Mouse (Mus musculus) lung, embryonic 16.5 days (tissue): Measurements from ENCODE around the gene Ifit1. TPM values are rescaled to one million over a fixed set of nuclear protein-coding genes. Genes with fewer than 3 reads are reported as not detected.
A peak's percentile ranks its signal among the peaks of the same experiment; 100 is the strongest.
"Not testable (repeated sequence)": the region's sequence is repeated elsewhere in the genome, so short reads cannot be mapped to it uniquely, and the experiment has no call there.

Experiments
- ATAC-seq: fragments of 200-750 bp; cut with Nextera tagmentation; 2 replicates; pipeline ENCODE4 v1.8.0; 2017; ENCODE audit warnings: low read depth, mild to moderate bottlenecking, moderate library complexity
- H3K27ac ChIP-seq: fragments of 300-500 bp; sonication (generic); 2 replicates; pipeline ENCODE4 v1.5.1; 2014; ENCODE audit warnings: mild to moderate bottlenecking, control low read depth, low read length
- H3K27me3 ChIP-seq: fragments of 300-500 bp; sonication (generic); 2 replicates; pipeline ENCODE4 v1.6.1; 2014; ENCODE audit warnings: low read depth, low read length, mixed read lengths; ENCODE audit not compliant: control insufficient read depth, insufficient read depth
- H3K36me3 ChIP-seq: fragments of 300-500 bp; sonication (generic); 2 replicates; pipeline ENCODE4 v1.6.1; 2014; ENCODE audit warnings: low read length; ENCODE audit not compliant: control insufficient read depth, insufficient read depth
- H3K4me1 ChIP-seq: fragments of 300-500 bp; sonication (generic); replicated peaks from 2 replicates; pipeline ENCODE4 v1.6.1; 2014; ENCODE audit warnings: low read length, mixed read lengths; ENCODE audit not compliant: control insufficient read depth, insufficient read depth
- H3K4me2 ChIP-seq: fragments of 300-500 bp; sonication (generic); 2 replicates; pipeline ENCODE4 v1.6.1; 2014; ENCODE audit warnings: low read depth, low read length, control low read depth
- H3K4me3 ChIP-seq: fragments of 300-500 bp; sonication (generic); 2 replicates; pipeline ENCODE4 v1.5.1; 2014; ENCODE audit warnings: mild to moderate bottlenecking, low read length, control low read depth
- H3K9ac ChIP-seq: fragments of 300-500 bp; sonication (generic); 2 replicates; pipeline ENCODE4 v1.6.1; 2014; ENCODE audit warnings: low read length, control low read depth
- H3K9me3 ChIP-seq: fragments of 300-500 bp; sonication (generic); 2 replicates; pipeline ENCODE4 v1.6.1; 2016; ENCODE audit warnings: low read length; ENCODE audit not compliant: control insufficient read depth
- WGBS: fragments of 180-500 bp; shearing (Covaris S2); extraction: QIAGEN DNeasy Blood & Tissue Kit; methylation state at CpG from one replicate; pipeline ENCODE4 v1.1.7; 2014; 5-methylcytosine and 5-hydroxymethylcytosine counted together
- polyA plus RNA-seq: library from polyadenylated mRNA; unstranded; fragments of >200 nt; fragmentation: Nextera tagmentation; extraction: Ambion mirVana; gene quantifications from 2 replicates; pipeline ENCODE4 v1.2.1, GENCODE M21; 2015

The Ifit1 gene
- polyA plus RNA-seq, 1 experiment from 2014 or later = 0.46 TPM

DNA sequence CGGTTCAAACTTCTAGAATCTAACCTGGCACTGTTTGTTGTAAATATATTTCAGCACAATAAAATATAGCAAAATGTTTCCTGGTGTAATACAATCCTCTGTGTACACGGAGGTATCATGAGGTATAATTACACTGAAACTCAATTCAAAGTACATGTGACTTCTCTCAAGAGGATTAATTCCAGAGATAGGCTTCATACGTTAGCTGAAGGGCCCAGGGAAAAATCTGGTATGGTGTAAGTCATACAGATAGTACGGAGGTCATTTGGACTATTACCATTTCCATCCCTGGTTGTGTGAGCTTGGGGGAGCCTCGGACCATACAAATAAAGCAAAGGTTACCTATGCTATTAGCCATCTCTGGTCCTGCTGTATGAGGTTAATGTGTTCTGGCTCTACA lies 1.9 kb downstream of the Ifit1 start:
- 72% methylated on average over 5 of the region's 5 CpGs for WGBS
- no peak for ATAC-seq
- H3K9me3 ChIP-seq = no peaks in the 10 kb centered on the region
- H3K4me1 ChIP-seq = no peaks in the 10 kb centered on the region; the same call in 1 of the 2 replicates
- H3K4me3 ChIP-seq = no peak overlapping the region
- no peak overlapping the region for H3K27ac ChIP-seq
- H3K4me2 ChIP-seq = no peak overlapping the region
- H3K36me3 ChIP-seq = no peaks in the 10 kb centered on the region
- H3K9ac ChIP-seq = no peak overlapping the region
- no peaks in the 10 kb centered on the region for H3K27me3 ChIP-seq

DNA sequence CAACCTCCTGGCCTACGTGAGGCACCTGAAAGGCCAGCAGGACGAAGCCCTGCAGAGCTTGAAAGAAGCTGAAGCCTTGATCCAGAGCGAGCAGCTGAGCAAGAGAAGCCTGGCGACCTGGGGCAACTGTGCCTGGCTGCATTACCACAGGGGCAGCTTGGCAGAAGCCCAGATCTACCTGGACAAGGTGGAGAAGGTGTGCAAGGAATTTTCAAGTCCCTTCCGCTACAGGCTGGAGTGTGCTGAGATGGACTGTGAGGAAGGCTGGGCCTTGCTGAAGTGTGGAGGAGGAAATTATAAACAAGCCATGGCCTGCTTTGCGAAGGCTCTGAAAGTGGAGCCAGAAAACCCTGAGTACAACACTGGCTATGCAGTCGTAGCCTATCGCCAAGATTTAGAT lies 7.0 kb downstream of the Ifit1 start:
- WGBS = 80% methylated on average over 7 of the region's 8 CpGs
- H3K4me2 ChIP-seq, H3K4me3 ChIP-seq, H3K9ac ChIP-seq, ATAC-seq, H3K27ac ChIP-seq, H3K4me1 ChIP-seq, H3K27me3 ChIP-seq, H3K36me3 ChIP-seq, H3K9me3 ChIP-seq: not testable (repeated sequence)

DNA sequence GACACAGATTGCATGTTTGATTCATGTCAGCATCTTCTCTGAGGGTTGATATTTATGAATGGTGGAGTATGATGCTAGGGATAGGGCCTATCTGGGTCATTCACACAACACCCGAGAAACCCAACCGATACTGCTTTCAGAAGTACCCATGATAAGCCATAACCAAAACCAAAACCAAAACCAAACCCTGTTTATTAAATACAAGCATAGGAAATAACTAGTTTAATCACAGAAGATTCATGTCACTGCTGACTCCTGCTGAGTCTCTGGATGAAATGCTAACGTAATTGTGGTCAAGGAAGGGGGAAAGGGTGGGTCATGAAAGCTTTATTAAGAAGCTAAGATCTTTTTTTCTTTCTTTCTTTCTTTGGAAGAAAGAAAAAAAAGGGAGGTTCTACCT lies 9.6 kb downstream of the Ifit1 start:
- 76% methylated on average over 3 of the region's 3 CpGs for WGBS
- H3K27me3 ChIP-seq = no peaks in the 10 kb centered on the region
- H3K4me3 ChIP-seq = no peak overlapping the region
- no peaks in the 10 kb centered on the region for H3K36me3 ChIP-seq
- no peaks in the 10 kb centered on the region for H3K4me1 ChIP-seq
- no peak for ATAC-seq
- no peak overlapping the region for H3K4me2 ChIP-seq
- no peaks in the 10 kb centered on the region for H3K9me3 ChIP-seq
- H3K9ac ChIP-seq = no peak overlapping the region
- no peak overlapping the region for H3K27ac ChIP-seq

DNA sequence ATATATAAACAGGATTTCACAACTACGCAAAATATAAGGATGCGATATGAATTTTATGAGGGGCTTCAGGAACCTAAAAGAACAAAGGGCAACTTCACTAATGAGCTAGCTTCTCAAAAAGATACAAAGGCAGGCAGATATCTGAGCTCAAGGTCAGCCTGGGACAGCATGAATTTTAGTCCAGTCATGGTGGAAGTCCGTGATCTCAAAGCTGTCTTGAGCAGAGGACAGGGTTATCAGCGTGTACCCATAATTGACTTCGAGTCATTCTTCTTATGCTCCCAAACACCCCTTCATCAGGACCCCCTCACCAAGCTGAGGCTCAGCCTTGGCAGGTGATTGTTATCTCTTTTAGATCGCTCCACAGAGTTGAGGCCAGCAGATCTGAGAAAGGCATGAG lies 10.3 kb downstream of the Ifit1 start:
- H3K27me3 ChIP-seq = no peaks in the 10 kb centered on the region
- H3K4me2 ChIP-seq = no peak overlapping the region
- no peaks in the 10 kb centered on the region for H3K9me3 ChIP-seq
- H3K27ac ChIP-seq = no peak overlapping the region
- H3K9ac ChIP-seq = no peak overlapping the region
- ATAC-seq = no peak
- no peaks in the 10 kb centered on the region for H3K4me1 ChIP-seq
- 73% methylated on average over 6 of the region's 6 CpGs for WGBS
- H3K4me3 ChIP-seq = no peak overlapping the region
- H3K36me3 ChIP-seq = no peaks in the 10 kb centered on the region

DNA sequence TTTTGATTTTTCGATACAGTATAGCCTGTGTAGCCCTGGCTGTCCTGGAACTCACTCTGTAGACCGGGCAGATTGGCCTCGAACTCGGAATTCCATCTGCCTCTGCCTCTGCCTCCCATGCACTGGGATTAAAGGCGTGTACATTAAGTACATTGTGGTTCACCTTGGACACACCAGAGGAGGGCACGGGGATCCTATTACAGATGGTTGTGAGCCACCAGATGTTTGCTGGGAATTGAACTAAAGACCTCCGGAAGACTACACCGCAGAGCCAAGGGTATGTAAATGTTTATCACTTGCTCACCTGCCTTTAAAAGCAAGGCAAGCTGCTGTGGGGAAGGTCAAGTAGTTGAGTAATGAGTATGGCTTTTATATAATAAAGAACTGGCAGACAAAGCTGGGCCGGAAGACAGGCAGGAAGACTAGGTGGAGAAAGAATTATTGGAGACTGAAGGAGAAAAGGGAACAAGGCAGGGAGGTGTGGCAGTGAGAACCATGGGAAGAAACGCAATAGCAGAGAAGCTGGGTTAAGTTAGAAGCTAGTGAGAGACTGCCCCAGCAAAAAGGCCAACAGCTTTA lies 14.6 kb downstream of the Ifit1 start:
- no peak for ATAC-seq
- 71% methylated on average over 10 of the region's 10 CpGs for WGBS

DNA sequence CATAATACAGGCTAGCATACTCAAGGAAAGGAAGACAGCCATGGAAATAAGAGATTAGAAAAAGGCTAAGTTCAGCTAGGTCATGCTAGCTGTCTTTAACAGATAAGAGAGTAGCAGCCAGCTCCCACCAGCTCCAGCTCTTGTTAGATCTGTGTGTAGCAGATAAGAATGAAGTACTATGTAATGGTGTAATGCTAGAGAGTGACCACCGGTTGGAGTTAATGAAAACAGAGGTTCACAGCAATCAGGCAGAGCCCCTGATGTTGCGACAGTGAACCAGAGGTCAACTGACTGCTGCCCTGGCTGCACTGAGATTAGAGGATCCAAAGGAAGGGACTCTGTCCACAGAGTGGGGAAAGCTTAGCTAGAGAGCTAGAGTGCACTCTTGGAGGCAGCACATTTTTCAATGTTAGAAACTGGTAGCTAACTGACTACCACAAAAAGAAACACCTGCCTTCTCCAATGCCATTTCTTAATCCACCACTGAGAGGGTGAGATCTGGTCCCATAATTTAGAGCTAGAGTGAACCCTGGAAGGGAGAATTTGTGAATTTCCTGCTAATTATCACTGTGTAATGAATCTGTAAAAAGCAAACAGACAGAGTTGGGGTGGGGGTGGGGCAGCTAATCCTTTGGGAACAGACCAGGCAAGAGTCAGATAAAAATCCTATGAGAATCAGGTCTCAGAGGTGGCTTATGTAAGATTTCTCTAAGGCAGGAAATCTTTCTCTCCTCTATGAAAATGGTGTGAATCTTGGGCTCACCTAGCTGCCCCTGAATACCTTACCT lies 16.0 kb downstream of the Ifit1 start:
- Histone ChIP-seq H3K27me3 (no peaks in the 10 kb centered on the region), H3K36me3 (no peaks in the 10 kb centered on the region), H3K27ac (no peak overlapping the region), H3K4me3 (no peak overlapping the region), H3K4me1 (no peaks in the 10 kb centered on the region), H3K9me3 (no peaks in the 10 kb centered on the region), H3K9ac (no peak overlapping the region), H3K4me2 (no peak overlapping the region)
- no peak for ATAC-seq
- 23% methylated on average over 2 of the region's 2 CpGs for WGBS

More for the DNA sequence above, 14.6 kb downstream of the Ifit1 start:
- H3K9ac ChIP-seq = no peak overlapping the region
- no peak overlapping the region for H3K4me2 ChIP-seq
- H3K9me3 ChIP-seq = no peaks in the 10 kb centered on the region
- no peak overlapping the region for H3K4me3 ChIP-seq
- H3K27ac ChIP-seq = no peak overlapping the region
- no peaks in the 10 kb centered on the region for H3K36me3 ChIP-seq
- no peaks in the 10 kb centered on the region for H3K4me1 ChIP-seq
- H3K27me3 ChIP-seq = no peaks in the 10 kb centered on the region

DNA sequence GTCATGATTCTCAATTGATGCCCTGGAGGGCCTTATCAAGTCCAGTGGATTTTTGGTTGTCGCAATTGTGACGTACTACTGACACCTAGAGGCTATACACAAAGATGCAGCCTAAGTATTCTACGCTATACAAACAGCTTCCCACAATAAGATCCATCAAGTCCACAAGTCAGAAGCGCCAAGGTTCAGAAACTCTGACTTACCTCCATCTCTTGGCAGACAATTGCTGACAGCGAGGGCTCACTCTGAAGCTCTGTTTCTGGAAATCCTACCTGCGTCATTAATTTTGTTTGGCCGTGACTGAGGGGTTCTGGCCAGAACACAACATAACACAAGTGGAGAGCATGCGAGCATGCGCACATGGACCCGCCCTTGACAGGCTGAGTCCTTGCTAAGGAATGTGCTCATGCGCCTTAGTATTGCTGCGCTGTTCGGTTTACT lies 21.4 kb downstream of the Ifit1 start:
- WGBS = 14% methylated on average over 13 of the region's 13 CpGs

DNA sequence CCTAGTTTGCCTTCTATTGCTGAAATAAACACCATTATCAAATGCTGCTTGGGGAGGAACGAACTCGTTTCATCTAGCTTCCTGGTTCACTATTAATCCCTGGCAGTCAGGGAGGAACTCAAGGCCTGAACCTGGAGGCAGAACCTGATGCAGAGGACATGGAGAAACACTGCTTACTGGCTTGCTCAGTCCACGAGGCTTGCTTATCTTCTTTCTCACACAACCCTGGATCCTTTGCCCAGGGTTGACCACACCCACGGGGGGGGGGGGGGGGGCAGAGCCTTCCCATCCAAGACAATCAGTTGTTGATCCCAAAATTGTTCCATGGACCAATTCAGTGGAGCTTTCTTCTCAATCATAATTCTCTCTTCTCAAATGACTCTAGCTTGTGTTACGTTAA lies 22.1 kb downstream of the Ifit1 start:
- Histone ChIP-seq H3K9me3 (no peaks in the 10 kb centered on the region), H3K9ac (no peak overlapping the region), H3K36me3 (no peaks in the 10 kb centered on the region), H3K4me1 (no peaks in the 10 kb centered on the region), H3K4me3 (no peak overlapping the region), H3K27ac (no peak overlapping the region), H3K27me3 (no peaks in the 10 kb centered on the region), H3K4me2 (no peak overlapping the region)
- no peak for ATAC-seq
- 41% methylated on average over 5 of the region's 5 CpGs for WGBS

More for the DNA sequence above, 21.4 kb downstream of the Ifit1 start:
- Histone ChIP-seq H3K4me2 (peak overlapping the region; percentile 70), H3K4me1 (no peaks in the 10 kb centered on the region), H3K9ac (no peak overlapping the region), H3K27me3 (no peaks in the 10 kb centered on the region), H3K9me3 (no peaks in the 10 kb centered on the region), H3K4me3 (peak overlapping the region; percentile 49), H3K36me3 (no peaks in the 10 kb centered on the region), H3K27ac (no peak overlapping the region)
- peak; percentile 94 for ATAC-seq

DNA sequence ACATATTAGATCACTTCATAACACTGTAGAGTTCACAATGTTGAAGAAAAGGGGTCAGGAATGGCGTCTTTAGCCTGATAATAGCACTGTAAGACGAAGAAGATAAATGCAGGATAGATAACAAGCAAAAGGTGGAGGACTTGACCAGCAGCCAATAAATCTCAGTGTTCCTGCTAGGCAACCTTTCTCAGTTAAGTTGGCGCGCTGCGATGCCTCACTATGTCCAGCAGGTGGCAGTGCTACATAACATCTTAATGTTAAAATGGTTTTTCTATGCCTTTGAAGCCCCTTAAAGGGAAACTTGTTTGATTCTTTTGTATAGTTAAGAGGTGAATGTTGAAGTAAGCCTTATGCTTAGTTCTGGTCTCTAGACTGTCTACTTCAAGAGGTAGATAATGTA lies 25.5 kb downstream of the Ifit1 start:
- under 1% methylated on average over 5 of the region's 5 CpGs for WGBS
- no peak for ATAC-seq
- no peak overlapping the region for H3K4me3 ChIP-seq
- H3K36me3 ChIP-seq = no peaks in the 10 kb centered on the region
- no peak overlapping the region for H3K27ac ChIP-seq
- H3K4me1 ChIP-seq = no peaks in the 10 kb centered on the region
- H3K27me3 ChIP-seq = no peaks in the 10 kb centered on the region
- H3K4me2 ChIP-seq = no peak overlapping the region
- H3K9ac ChIP-seq = no peak overlapping the region
- no peaks in the 10 kb centered on the region for H3K9me3 ChIP-seq
